Mouse (Mus musculus) right cerebral cortex, postnatal 4 days (tissue): ENCODE results near the gene Cdk19.
A peak's percentile ranks its signal among the peaks of the same experiment; 100 is the strongest.

ENCODE experiments used
- DNase-seq: peaks from one replicate; pipeline ENCODE4 v3.0.0-alpha.2; 2022

The Cdk19 gene

GRCm38 (mm10) chr10:40339351-40339964, at the start of gene Cdk19:
Cdk19 (plus strand) TSS chr10:40339564.
- DNase-seq = no peak

- no peak for DNase-seq
These were observed 46.7 kb upstream of the Cdk19 start for GRCm38 (mm10) chr10:40292640-40293039.

GRCm38 (mm10) chr10:40300648-40301171, 38.7 kb upstream of the Cdk19 start:
- peak; percentile 78 for DNase-seq

GRCm38 (mm10) chr10:40301181-40302075, 37.9 kb upstream of the Cdk19 start:
- peak; percentile 37 for DNase-seq

- peak; percentile 100 for DNase-seq
These were observed 37.0 kb upstream of the Cdk19 start, which contains the start of gene Amd1 for GRCm38 (mm10) chr10:40302140-40302985. Amd1 (minus strand) TSS chr10:40302186.

- no peak for DNase-seq
These were observed 33.4 kb upstream of the Cdk19 start for GRCm38 (mm10) chr10:40305989-40306388.

GRCm38 (mm10) chr10:40307826-40308583, 31.4 kb upstream of the Cdk19 start:
- DNase-seq = no peak

GRCm38 (mm10) chr10:40309884-40310635, 29.3 kb upstream of the Cdk19 start:
- DNase-seq = no peak

GRCm38 (mm10) chr10:40312781-40313180, 26.6 kb upstream of the Cdk19 start:
- DNase-seq = no peak

GRCm38 (mm10) chr10:40316841-40317585, 22.4 kb upstream of the Cdk19 start:
- no peak for DNase-seq

GRCm38 (mm10) chr10:40320306-40320705, 19.1 kb upstream of the Cdk19 start:
- DNase-seq = no peak

- DNase-seq = no peak
These were observed 11.3 kb upstream of the Cdk19 start for GRCm38 (mm10) chr10:40328004-40328551.

- no peak for DNase-seq
These were observed 9.1 kb upstream of the Cdk19 start for GRCm38 (mm10) chr10:40330262-40330661.

- no peak for DNase-seq
These were observed 6.5 kb upstream of the Cdk19 start for GRCm38 (mm10) chr10:40332864-40333263.

- no peak for DNase-seq
These were observed 2.7 kb downstream of the Cdk19 start for GRCm38 (mm10) chr10:40342036-40342435.

- no peak for DNase-seq
These were observed 7.5 kb downstream of the Cdk19 start for GRCm38 (mm10) chr10:40346776-40347403.

GRCm38 (mm10) chr10:40347461-40347954, 8.1 kb downstream of the Cdk19 start:
- DNase-seq = no peak

GRCm38 (mm10) chr10:40348566-40349536, 9.5 kb downstream of the Cdk19 start:
- peak; percentile 87 for DNase-seq
